ENCODE assay signal across 8 mouse cellular contexts in the genomic region with DNA sequence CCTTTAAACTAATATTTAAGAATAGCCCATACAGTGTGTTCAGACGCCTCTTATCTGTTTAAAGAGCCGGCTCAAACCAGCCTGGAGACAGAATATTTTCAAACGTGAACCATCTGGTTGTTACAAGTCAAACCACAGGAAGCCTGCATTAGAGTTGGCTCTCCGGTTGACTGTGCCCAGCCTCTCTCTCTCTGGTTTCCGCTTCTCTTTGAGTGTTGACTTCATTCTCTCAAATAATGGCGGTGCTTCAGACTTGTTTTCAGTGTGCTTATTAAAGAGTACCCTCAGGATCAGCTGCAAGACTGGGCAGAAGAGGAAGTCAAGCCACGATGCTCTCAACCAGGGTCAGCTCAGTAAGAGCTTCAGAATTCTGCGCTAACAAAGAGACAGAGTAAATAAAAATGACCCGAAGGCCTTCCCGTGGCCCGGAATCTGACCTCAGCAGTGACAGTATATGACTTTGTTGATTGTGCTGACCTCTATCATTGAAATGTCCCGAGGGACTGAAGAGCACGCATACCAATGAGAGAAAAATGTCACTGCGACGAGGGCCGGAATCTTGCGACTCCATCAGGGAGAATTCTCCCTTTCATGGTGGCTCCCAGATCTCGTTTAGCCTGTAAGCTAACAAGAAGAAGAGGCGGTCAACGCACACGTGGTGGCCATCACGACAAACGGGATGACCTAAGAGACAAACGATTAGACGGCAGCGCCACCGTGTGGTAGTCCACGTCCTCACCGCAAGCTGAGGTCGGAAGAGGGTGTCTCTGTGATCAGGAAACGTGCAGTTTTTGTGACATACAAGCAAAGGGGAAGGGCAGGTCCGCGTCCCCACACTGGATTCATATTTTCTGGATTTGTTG. TPM values are rescaled to one million over a fixed set of nuclear protein-coding genes. Genes with fewer than 3 reads are reported as not detected.
DNase-seq lines count a peak whose midpoint lies in the region; ATAC-seq and TF ChIP-seq lines count a peak whose summit lies in the region.

No protein-coding gene starts in this region.

- no peaks in the 10 kb centered on the region for H3K9me3 ChIP-seq in embryonic facial prominence, embryonic 15.5 days (replicated peaks)
- no peaks in the 10 kb centered on the region for H3K9me3 ChIP-seq in limb, embryonic 14.5 days (ENCODE audit: control insufficient read depth, low read length)
- H3K9me3 ChIP-seq in midbrain, embryonic 16.5 days (replicated peaks; ENCODE audit: control insufficient read depth, low read length, poor library complexity, severe bottlenecking): no peaks in the 10 kb centered on the region; the same call in 1 of the 2 replicates

- ATAC-seq in embryonic facial prominence, embryonic 15.5 days (ENCODE audit: insufficient number of reproducible peaks, low FRiP score, low TSS enrichment, low read depth): peak; percentile 64; the same call in 1 of the 2 replicates
- ATAC-seq in limb, embryonic 14.5 days (ENCODE audit: low FRiP score, low read depth): peak; percentile 56; the same call in 1 of the 2 replicates
- ATAC-seq in midbrain, embryonic 16.5 days: peak; percentile 84

- peak overlapping the region; percentile 76 for H3K4me2 ChIP-seq in embryonic facial prominence, embryonic 15.5 days (replicated peaks)
- H3K4me2 ChIP-seq in limb, embryonic 14.5 days (replicated peaks; ENCODE audit: low read depth, low read length, severe bottlenecking): peak overlapping the region; percentile 52
- peak overlapping the region; percentile 53 for H3K4me2 ChIP-seq in midbrain, embryonic 16.5 days (ENCODE audit: low read length)

- WGBS in embryonic facial prominence, embryonic 15.5 days: 7% methylated on average over 33 of the region's 33 CpGs
- WGBS in limb, embryonic 14.5 days: 19% methylated on average over 33 of the region's 33 CpGs
- 19% methylated on average over 33 of the region's 33 CpGs for WGBS in midbrain, embryonic 16.5 days
- under 1% methylated on average over 33 of the region's 33 CpGs for WGBS in spleen, adult 2 months

- H3K27me3 ChIP-seq in embryonic facial prominence, embryonic 15.5 days: peaks cover 9% of the 10 kb centered on the region; the same call in 1 of the 2 replicates
- H3K27me3 ChIP-seq in limb, embryonic 14.5 days (ENCODE audit: control insufficient read depth, insufficient read depth, low read length): no peaks in the 10 kb centered on the region
- peaks cover 4% of the 10 kb centered on the region for H3K27me3 ChIP-seq in midbrain, embryonic 16.5 days (ENCODE audit: control insufficient read depth, insufficient read depth, low read depth, low read length)
- H3K27me3 ChIP-seq in spleen, adult 2 months (ENCODE audit: control insufficient read depth, insufficient read depth, low read length): no peaks in the 10 kb centered on the region

- H3K4me3 ChIP-seq in bone marrow macrophage, adult 2 months (ENCODE audit: insufficient read depth, low read length): peak overlapping the region; percentile 32
- H3K4me3 ChIP-seq in embryonic facial prominence, embryonic 15.5 days (replicated peaks): peak overlapping the region; percentile 37
- peak overlapping the region; percentile 21 for H3K4me3 ChIP-seq in limb, embryonic 14.5 days (replicated peaks; ENCODE audit: low read length)
- peak overlapping the region; percentile 17 for H3K4me3 ChIP-seq in midbrain, embryonic 16.5 days (ENCODE audit: low read depth, low read length)
- H3K4me3 ChIP-seq in spleen, adult 2 months (ENCODE audit: extremely low read depth, insufficient read depth, insufficient read length): peak overlapping the region; percentile 35; the same call in 1 of the 2 replicates

- no peak overlapping the region for H3K9ac ChIP-seq in embryonic facial prominence, embryonic 15.5 days
- H3K9ac ChIP-seq in limb, embryonic 14.5 days (ENCODE audit: low read depth, low read length, severe bottlenecking): no peak overlapping the region
- H3K9ac ChIP-seq in midbrain, embryonic 16.5 days (ENCODE audit: low read depth, low read length): peak overlapping the region; percentile 17; the same call in 1 of the 2 replicates

- peak; percentile 97 for DNase-seq in 416B (ENCODE audit: low read depth)
- DNase-seq in heart, adult 9 months (ENCODE audit: low spot score in 2 of 2): peak; percentile 76 to 82
- DNase-seq in kidney, adult 9 months: peak; percentile 89
- peak; percentile 87 for DNase-seq in limb, embryonic 14.5 days (ENCODE audit: low spot score)
- peak; percentile 88 to 90 for DNase-seq in spleen, adult 2 months (ENCODE audit: low read depth in 1 of 2, low spot score in 2 of 2)

- TF ChIP-seq CTCF in bone marrow macrophage, adult 2 months (IDR thresholded peaks at IDR 0.05; ENCODE audit: low read depth, low read length): peak; percentile 27; the same call in 1 of the 2 replicates
- peak; percentile 97 for TF ChIP-seq CTCF in spleen, adult 2 months (IDR thresholded peaks at IDR 0.05; ENCODE audit: extremely low read depth, insufficient read depth, insufficient read length, insufficient replicate concordance)

- H3K36me3 ChIP-seq in embryonic facial prominence, embryonic 15.5 days: no peaks in the 10 kb centered on the region
- no peaks in the 10 kb centered on the region for H3K36me3 ChIP-seq in limb, embryonic 14.5 days (ENCODE audit: control insufficient read depth, insufficient read depth, low read length)
- no peaks in the 10 kb centered on the region for H3K36me3 ChIP-seq in midbrain, embryonic 16.5 days (ENCODE audit: control insufficient read depth, insufficient read depth, low read length)
- no peaks in the 10 kb centered on the region for H3K36me3 ChIP-seq in spleen, adult 2 months (ENCODE audit: control insufficient read depth, insufficient read depth, low read length)

- TF ChIP-seq POLR2A in bone marrow macrophage, adult 2 months (IDR thresholded peaks at IDR 0.05; ENCODE audit: borderline replicate concordance, low read depth, low read length): 0 out of 2 replicates have a peak, but pooled peaks have one; percentile 26
- TF ChIP-seq POLR2A in limb, embryonic 14.5 days (IDR thresholded peaks at IDR 0.05; ENCODE audit: borderline replicate concordance, extremely low read depth, insufficient read depth, insufficient read length): no peak
- TF ChIP-seq POLR2A in spleen, adult 2 months (IDR thresholded peaks at IDR 0.05; ENCODE audit: low read depth, low read length): peak; percentile 22

- peak overlapping the region; percentile 36 for H3K27ac ChIP-seq in bone marrow macrophage, adult 2 months (ENCODE audit: insufficient read depth, low read depth, low read length)
- H3K27ac ChIP-seq in embryonic facial prominence, embryonic 15.5 days (replicated peaks): no peak overlapping the region
- H3K27ac ChIP-seq in limb, embryonic 14.5 days (replicated peaks; ENCODE audit: low read depth, low read length): no peak overlapping the region
- no peak overlapping the region for H3K27ac ChIP-seq in midbrain, embryonic 16.5 days (ENCODE audit: low read length)
- H3K27ac ChIP-seq in spleen, adult 2 months (ENCODE audit: insufficient read depth, low read length): peak overlapping the region; percentile 91

- peaks cover 11% of the 10 kb centered on the region for H3K4me1 ChIP-seq in bone marrow macrophage, adult 2 months (ENCODE audit: control insufficient read depth, insufficient read depth, low read length)
- peaks cover 22% of the 10 kb centered on the region for H3K4me1 ChIP-seq in embryonic facial prominence, embryonic 15.5 days
- H3K4me1 ChIP-seq in limb, embryonic 14.5 days (ENCODE audit: control insufficient read depth, insufficient read depth, low read length): peaks cover 18% of the 10 kb centered on the region
- peaks cover 10% of the 10 kb centered on the region for H3K4me1 ChIP-seq in midbrain, embryonic 16.5 days (ENCODE audit: control insufficient read depth, insufficient read depth, low read length)
- H3K4me1 ChIP-seq in spleen, adult 2 months (ENCODE audit: control insufficient read depth, insufficient read depth, insufficient read length): peaks cover 9% of the 10 kb centered on the region

RNA-seq across cellular contexts. Expression of a gene that starts 55.3 kb away (rescaled TPM):
- polyA plus RNA-seq in bone marrow macrophage, adult 2 months (2012; ENCODE audit: insufficient read depth, insufficient read length, missing spikeins): 57.9 and 60.2 TPM in 2 replicates
- polyA plus RNA-seq in embryonic facial prominence, embryonic 15.5 days (2015; fragmentation: Nextera tagmentation; extraction: Ambion mirVana): 124 and 127 TPM in 2 replicates
- 119 and 137 TPM in 2 replicates for polyA plus RNA-seq in limb, embryonic 14.5 days (2012; rRNA removed)
- 144 and 153 TPM in 2 replicates for polyA plus RNA-seq in limb, embryonic 14.5 days (2014; fragmentation: Nextera tagmentation; extraction: Ambion mirVana)
- 140 and 171 TPM in 2 replicates for polyA plus RNA-seq in midbrain, embryonic 16.5 days (2015; fragmentation: Nextera tagmentation; extraction: Ambion mirVana)
- polyA plus RNA-seq in spleen, adult 2 months (2012; rRNA removed): 51.9 and 79.8 TPM in 2 replicates

Comparison
In these comparisons a context has a peak if more than half of its experiments do, and no peak if none do; other contexts are left out.
1. H3K27ac ChIP-seq: peak in bone marrow macrophage, adult 2 months (single experiment) and spleen, adult 2 months (single experiment); none in embryonic facial prominence, embryonic 15.5 days (single experiment), limb, embryonic 14.5 days (single experiment) and midbrain, embryonic 16.5 days (single experiment).
2. Peak in every context shown above with its lines, with median percentiles within 50 percentile points of each other: DNase-seq, H3K4me3 ChIP-seq, ATAC-seq and H3K4me2 ChIP-seq.